8 mouse cellular contexts compared by ENCODE assay signal in genomic region chr14:76739836-76740597, GRCm38 (mm10).
A peak's percentile ranks its signal among the peaks of the same experiment; 100 is the strongest.
DNase-seq lines count a peak whose midpoint lies in the region; ATAC-seq and TF ChIP-seq lines count a peak whose summit lies in the region.

No protein-coding gene starts in this region.

- H3K4me2 ChIP-seq in heart, embryonic 11.5 days = no peak overlapping the region
- peak overlapping the region; percentile 21; the same call in 1 of the 2 replicates for H3K4me2 ChIP-seq in hindbrain, postnatal 0 days (ENCODE audit: low read depth, low read length)
- no peak overlapping the region for H3K4me2 ChIP-seq in liver, embryonic 12.5 days
- peak overlapping the region; percentile 26 for H3K4me2 ChIP-seq in neural tube, embryonic 15.5 days

- no peak for ATAC-seq in heart, embryonic 11.5 days (replicated peaks; ENCODE audit: insufficient number of reproducible peaks, low FRiP score, low TSS enrichment)
- peak; percentile 77 for ATAC-seq in hindbrain, postnatal 0 days
- peak; percentile 43; the same call in 1 of the 2 replicates for ATAC-seq in liver, embryonic 12.5 days
- peak; percentile 18; the same call in 1 of the 2 replicates for ATAC-seq in neural tube, embryonic 15.5 days (ENCODE audit: low FRiP score)
- no peak for ATAC-seq in inflammation-experienced regulatory T-cells, adult 6 months

- 49% methylated on average over 25 of the region's 25 CpGs for WGBS in heart, embryonic 11.5 days (ENCODE audit: insufficient replicate concordance)
- 49% methylated on average over 25 of the region's 25 CpGs for WGBS in hindbrain, postnatal 0 days
- 64% methylated on average over 25 of the region's 25 CpGs for WGBS in liver, embryonic 12.5 days (ENCODE audit: insufficient replicate concordance)
- WGBS in neural tube, embryonic 15.5 days = 67% methylated on average over 25 of the region's 25 CpGs

- DNase-seq in heart, adult 11 months = peak; percentile 96
- DNase-seq in cerebellum, postnatal 10 days = peak; percentile 91 to 92
- DNase-seq in frontal cortex, adult 2 months (ENCODE audit: extremely low spot score in 1 of 2, low spot score in 1 of 2) = peak; percentile 74 to 88
- peak; percentile 90 for DNase-seq in hindbrain, postnatal 0 days (ENCODE audit: low spot score)

- no peaks in the 10 kb centered on the region for H3K9me3 ChIP-seq in heart, embryonic 11.5 days (replicated peaks; ENCODE audit: control insufficient read depth, low read length)
- H3K9me3 ChIP-seq in hindbrain, postnatal 0 days (ENCODE audit: low read length) = no peaks in the 10 kb centered on the region
- H3K9me3 ChIP-seq in liver, embryonic 12.5 days (replicated peaks) = no peaks in the 10 kb centered on the region
- H3K9me3 ChIP-seq in neural tube, embryonic 15.5 days (replicated peaks) = 0 out of 2 replicates have a peak, but pooled peaks cover 2% of the 10 kb centered on the region

- TF ChIP-seq CTCF in hindbrain, postnatal 0 days (IDR thresholded peaks at IDR 0.05; ENCODE audit: low read depth) = peak; percentile 78

- no peak overlapping the region for H3K9ac ChIP-seq in heart, embryonic 11.5 days (ENCODE audit: low read depth, low read length)
- H3K9ac ChIP-seq in hindbrain, postnatal 0 days (replicated peaks; ENCODE audit: low read length) = no peak overlapping the region
- H3K9ac ChIP-seq in liver, embryonic 12.5 days = no peak overlapping the region
- no peak overlapping the region for H3K9ac ChIP-seq in neural tube, embryonic 15.5 days (replicated peaks)

- H3K27ac ChIP-seq in heart, embryonic 11.5 days (ENCODE audit: low read depth, low read length) = no peak overlapping the region
- peak overlapping the region; percentile 64; the same call in 1 of the 2 replicates for H3K27ac ChIP-seq in hindbrain, postnatal 0 days
- no peak overlapping the region for H3K27ac ChIP-seq in liver, embryonic 12.5 days
- H3K27ac ChIP-seq in neural tube, embryonic 15.5 days (replicated peaks) = no peak overlapping the region

- H3K4me3 ChIP-seq in heart, embryonic 11.5 days (ENCODE audit: low read depth, low read length) = no peak overlapping the region
- no peak overlapping the region for H3K4me3 ChIP-seq in hindbrain, postnatal 0 days (ENCODE audit: low read length)
- no peak overlapping the region for H3K4me3 ChIP-seq in liver, embryonic 12.5 days
- no peak overlapping the region for H3K4me3 ChIP-seq in neural tube, embryonic 15.5 days (replicated peaks)

- no peaks in the 10 kb centered on the region for H3K36me3 ChIP-seq in heart, embryonic 11.5 days (ENCODE audit: control insufficient read depth, insufficient read depth, low read length)
- H3K36me3 ChIP-seq in hindbrain, postnatal 0 days (ENCODE audit: insufficient read depth, low read length) = no peaks in the 10 kb centered on the region
- H3K36me3 ChIP-seq in liver, embryonic 12.5 days = no peaks in the 10 kb centered on the region
- no peaks in the 10 kb centered on the region for H3K36me3 ChIP-seq in neural tube, embryonic 15.5 days

- no peaks in the 10 kb centered on the region for H3K27me3 ChIP-seq in heart, embryonic 11.5 days (ENCODE audit: control insufficient read depth, insufficient read depth, low read length)
- H3K27me3 ChIP-seq in hindbrain, postnatal 0 days (ENCODE audit: insufficient read depth, low read length) = no peaks in the 10 kb centered on the region
- H3K27me3 ChIP-seq in liver, embryonic 12.5 days (replicated peaks) = no peaks in the 10 kb centered on the region
- no peaks in the 10 kb centered on the region for H3K27me3 ChIP-seq in neural tube, embryonic 15.5 days (replicated peaks)

- 0 out of 2 replicates have a peak, but pooled peaks cover 2% of the 10 kb centered on the region for H3K4me1 ChIP-seq in heart, embryonic 11.5 days (ENCODE audit: control insufficient read depth, insufficient read depth, low read length)
- peaks cover 5% of the 10 kb centered on the region; the same call in 1 of the 2 replicates for H3K4me1 ChIP-seq in hindbrain, postnatal 0 days (ENCODE audit: insufficient read depth, low read length)
- peaks cover 9% of the 10 kb centered on the region; the same call in 1 of the 2 replicates for H3K4me1 ChIP-seq in liver, embryonic 12.5 days
- peaks cover 12% of the 10 kb centered on the region for H3K4me1 ChIP-seq in neural tube, embryonic 15.5 days

Comparison
In these comparisons a context has a peak if more than half of its experiments do, and no peak if none do; other contexts are left out.
1. ATAC-seq: peak in hindbrain, postnatal 0 days (single experiment), liver, embryonic 12.5 days (single experiment) and neural tube, embryonic 15.5 days (single experiment); none in heart, embryonic 11.5 days (single experiment) and inflammation-experienced regulatory T-cells, adult 6 months (single experiment).
2. H3K4me2 ChIP-seq: peak in hindbrain, postnatal 0 days (single experiment) and neural tube, embryonic 15.5 days (single experiment); none in heart, embryonic 11.5 days (single experiment) and liver, embryonic 12.5 days (single experiment).
3. Peak in every context shown above with its lines, with median percentiles within 50 percentile points of each other: DNase-seq.